ENCODE assay signal across 8 mouse cellular contexts in genomic region chr11:60536180-60536858, GRCm38 (mm10). TPM values are rescaled to one million over a fixed set of nuclear protein-coding genes. Genes with fewer than 3 reads are reported as not detected.
A peak's percentile ranks its signal among the peaks of the same experiment; 100 is the strongest.
DNase-seq lines count a peak whose midpoint lies in the region; ATAC-seq and TF ChIP-seq lines count a peak whose summit lies in the region.

Gene Alkbh5 (plus strand): TSS chr11:60536381.

- H3K4me3 ChIP-seq in cerebellum, adult 2 months (replicated peaks; ENCODE audit: insufficient read depth, low read depth, low read length): peak within 1 kb of the TSS; percentile 82
- H3K4me3 ChIP-seq in forebrain, postnatal 0 days (ENCODE audit: low read depth, low read length): peak within 1 kb of the TSS; percentile 84
- H3K4me3 ChIP-seq in lung, embryonic 15.5 days: peak within 1 kb of the TSS; percentile 89
- peak within 1 kb of the TSS; percentile 76 for H3K4me3 ChIP-seq in olfactory bulb, adult 2 months (ENCODE audit: insufficient read depth, low read depth, low read length)

- peak; percentile 17 for DNase-seq in ovary, postnatal 36 days (ENCODE audit: low spot score)
- no peak for DNase-seq in ovary, adult 18-20 months (ENCODE audit: low spot score)
- DNase-seq in cerebellum, adult 2 months: peak; percentile 44 to 57
- DNase-seq in forebrain, postnatal 0 days: peak; percentile 63
- DNase-seq in heart, postnatal 36 days: peak in 1 of 2 experiments; percentile 35
- DNase-seq in layer of hippocampus, adult 9-11 months: peak; percentile 35

- intact Hi-C loops in heart, postnatal 36 days (cut with DNase I): loop anchor here (5.0 kb wide), 1 partner anchor 79 kb away; no protein-coding TSS in a partner anchor

- peak within 1 kb of the TSS; percentile 94 for H3K4me2 ChIP-seq in forebrain, postnatal 0 days (ENCODE audit: low read depth)
- peak within 1 kb of the TSS; percentile 86 for H3K4me2 ChIP-seq in lung, embryonic 15.5 days

- peak within 1 kb of the TSS; percentile 84 for H3K27ac ChIP-seq in cerebellum, adult 2 months (ENCODE audit: insufficient read depth, low read length)
- H3K27ac ChIP-seq in forebrain, postnatal 0 days (ENCODE audit: low read depth, low read length): peak within 1 kb of the TSS; percentile 98
- H3K27ac ChIP-seq in lung, embryonic 15.5 days: peak within 1 kb of the TSS; percentile 100
- H3K27ac ChIP-seq in olfactory bulb, adult 2 months (ENCODE audit: insufficient read depth, low read depth, low read length): peak within 1 kb of the TSS; percentile 92

- no peaks in the 10 kb centered on the region for H3K36me3 ChIP-seq in forebrain, postnatal 0 days (ENCODE audit: insufficient read depth)
- no peaks in the 10 kb centered on the region for H3K36me3 ChIP-seq in lung, embryonic 15.5 days

- 14% methylated on average over 9 of the region's 9 CpGs for WGBS in cerebellum, adult 2 months
- 13% methylated on average over 9 of the region's 9 CpGs for WGBS in forebrain, postnatal 0 days
- WGBS in lung, embryonic 15.5 days: 16% methylated on average over 9 of the region's 9 CpGs
- WGBS in olfactory bulb, adult 2 months: 13% methylated on average over 9 of the region's 9 CpGs

- no peak for ATAC-seq in forebrain, postnatal 0 days
- ATAC-seq in lung, embryonic 15.5 days (ENCODE audit: borderline replicate concordance, extremely low read depth, low FRiP score, low TSS enrichment): no peak

- H3K27me3 ChIP-seq in cerebellum, adult 2 months (ENCODE audit: control insufficient read depth, insufficient read depth, low read length): no peaks in the 10 kb centered on the region
- H3K27me3 ChIP-seq in forebrain, postnatal 0 days (ENCODE audit: insufficient read depth, low read length): no peaks in the 10 kb centered on the region
- no peaks in the 10 kb centered on the region for H3K27me3 ChIP-seq in lung, embryonic 15.5 days

- H3K4me1 ChIP-seq in cerebellum, adult 2 months (ENCODE audit: control insufficient read depth, insufficient read depth, low read length): no peaks in the 10 kb centered on the region
- H3K4me1 ChIP-seq in forebrain, postnatal 0 days (ENCODE audit: insufficient read depth): peaks cover 18% of the 10 kb centered on the region
- H3K4me1 ChIP-seq in lung, embryonic 15.5 days: peaks cover 27% of the 10 kb centered on the region
- H3K4me1 ChIP-seq in olfactory bulb, adult 2 months (ENCODE audit: control insufficient read depth, insufficient read depth, low read length): peaks cover 7% of the 10 kb centered on the region

- TF ChIP-seq POLR2A in cerebellum, adult 2 months (IDR thresholded peaks at IDR 0.05; ENCODE audit: borderline replicate concordance, insufficient read depth, low read length): no peak
- TF ChIP-seq POLR2A in olfactory bulb, adult 2 months (IDR thresholded peaks at IDR 0.05; ENCODE audit: insufficient read depth, low read depth, low read length): no peak

- no peak for TF ChIP-seq CTCF in cerebellum, adult 2 months (IDR thresholded peaks at IDR 0.05; ENCODE audit: borderline replicate concordance, insufficient read depth, low read depth, low read length)
- no peak for TF ChIP-seq CTCF in forebrain, postnatal 0 days (IDR thresholded peaks at IDR 0.05; ENCODE audit: low read depth)
- no peak for TF ChIP-seq CTCF in olfactory bulb, adult 2 months (IDR thresholded peaks at IDR 0.05; ENCODE audit: insufficient read depth, low read depth, low read length)

- peak within 1 kb of the TSS; percentile 77 for H3K9ac ChIP-seq in forebrain, postnatal 0 days
- H3K9ac ChIP-seq in lung, embryonic 15.5 days: peak within 1 kb of the TSS; percentile 93

- no peaks in the 10 kb centered on the region for H3K9me3 ChIP-seq in forebrain, postnatal 0 days (ENCODE audit: low read length)
- no peaks in the 10 kb centered on the region for H3K9me3 ChIP-seq in lung, embryonic 15.5 days

RNA-seq across cellular contexts. Expression of gene Alkbh5, which starts in this region (rescaled TPM):
- 25.2 and 27.3 TPM in 2 replicates for polyA plus RNA-seq in cerebellum, adult 2 months (2012; rRNA removed)
- total RNA-seq in forebrain, postnatal 0 days (2014; rRNA removed): 28.3 and 32.8 TPM in 2 replicates
- 14.2 and 21.8 TPM in 2 replicates for polyA plus RNA-seq in forebrain, postnatal 0 days (2015; fragmentation: Nextera tagmentation; extraction: Ambion mirVana)
- 10 to 100 TPM; 78.2 to 82.4 TPM for total RNA-seq in heart, postnatal 36 days (2021)
- 31.8 and 38.0 TPM in 2 replicates for polyA plus RNA-seq in lung, embryonic 15.5 days (2015; fragmentation: Nextera tagmentation; extraction: Ambion mirVana)
- polyA plus RNA-seq in olfactory bulb, adult 2 months (2012; ENCODE audit: insufficient read depth, insufficient read length, low replicate concordance, missing spikeins): not detected in 2 replicates
